Mouse (Mus musculus) naive thymus-derived CD4-positive, alpha-beta T cell, adult 2 months (primary cell): ENCODE data around the gene Zfp58.
"Not testable (repeated sequence)": the region's sequence is repeated elsewhere in the genome, so short reads cannot be mapped to it uniquely, and the experiment has no call there.

ENCODE experiments used
- DNase-seq: peaks from one replicate; pipeline ENCODE4 v3.0.0-alpha.2; 2011; ENCODE audit warnings: low read depth

The Zfp58 gene

GRCm38 (mm10) chr13:67500084-67500719 is at the start of gene Zfp58:
Zfp58 (minus strand) TSS chr13:67500555.
- DNase-seq = peak; percentile 85

DNA sequence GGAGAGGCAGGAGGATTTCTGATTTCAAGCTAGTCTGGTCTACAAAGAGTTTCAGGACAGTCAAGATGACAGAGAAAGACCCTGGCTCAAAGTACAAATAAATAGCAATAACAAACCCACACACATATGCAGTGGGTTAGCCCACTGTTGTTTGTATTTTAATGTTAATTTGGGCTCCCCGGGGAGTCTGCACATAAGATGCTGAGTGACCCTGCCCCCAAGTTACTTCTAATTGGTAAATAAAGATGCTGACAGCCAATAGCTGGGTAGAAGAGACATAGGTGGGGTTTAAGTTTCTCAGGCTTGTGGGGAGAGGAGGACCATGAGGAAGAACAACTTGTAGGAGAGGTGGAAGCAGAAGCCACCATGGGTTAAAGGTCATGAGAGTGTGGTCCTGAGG is 45.6 kb upstream of the Zfp58 start:
- DNase-seq = no peak

- DNase-seq = no peak
Observed at GRCm38 (mm10) chr13:67527049-67527730, 26.8 kb upstream of the Zfp58 start.

DNA sequence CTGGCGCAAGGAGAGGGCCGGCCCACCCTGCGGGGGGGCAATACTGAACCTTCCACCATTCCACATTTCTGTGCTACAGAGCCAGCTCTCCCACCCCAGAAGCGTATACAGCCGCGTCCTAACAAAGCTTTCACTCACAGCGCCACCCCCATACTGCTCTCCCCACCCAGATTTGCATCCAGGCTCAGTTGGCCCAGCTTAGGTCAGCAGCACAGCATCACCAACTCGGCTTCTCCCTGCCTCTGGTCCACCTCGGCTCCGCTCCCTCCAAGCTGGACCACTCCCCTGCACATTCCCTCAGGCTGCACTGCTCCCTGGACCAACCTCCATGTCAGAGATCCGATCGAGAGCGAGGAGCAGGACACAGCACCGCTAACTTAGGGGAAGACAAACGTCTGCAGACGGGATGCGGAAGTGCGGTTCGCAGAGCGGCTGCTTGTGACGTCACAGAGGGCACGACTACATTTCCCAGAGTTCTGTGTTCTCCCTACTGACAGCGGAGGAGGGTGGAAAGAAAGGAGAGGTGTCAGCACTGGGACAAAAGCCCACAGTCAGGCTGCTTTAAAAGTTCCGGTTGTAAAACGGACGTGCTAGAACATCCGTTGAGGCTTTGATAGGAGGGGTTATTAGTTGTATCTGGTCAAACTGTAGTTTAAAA is 25.5 kb upstream of the Zfp58 start, which contains the start of the genes Gm26965 and Zfp87:
Gene Gm26965, minus strand, starts transcription at position 399 of the 658 bp plus-strand sequence.
Gene Zfp87, minus strand, starts transcription at position 425 of the 658 bp plus-strand sequence.
- peak; percentile 95 for DNase-seq

DNA sequence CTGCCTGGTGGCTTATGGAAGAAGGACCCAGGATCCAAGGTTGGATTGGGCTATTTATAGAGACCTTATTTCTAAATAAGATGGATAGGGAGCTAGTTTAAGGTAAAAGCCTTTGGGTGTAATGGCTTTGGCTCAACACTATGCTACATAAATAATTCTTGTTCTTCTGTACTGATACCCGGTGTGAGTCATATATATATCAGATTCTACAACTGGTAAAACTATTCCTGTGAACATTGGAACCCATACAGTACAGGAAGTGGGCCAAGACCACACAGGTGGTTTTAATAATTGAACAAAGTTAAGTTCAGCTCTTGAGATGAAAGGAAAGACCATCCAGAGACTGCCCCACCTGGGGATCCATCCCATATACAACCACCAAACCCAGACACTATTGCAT is 553 bp upstream of the Zfp58 start:
- no peak for DNase-seq

GRCm38 (mm10) chr13:67495631-67496030 is 4.7 kb downstream of the Zfp58 start:
- DNase-seq = no peak

DNA sequence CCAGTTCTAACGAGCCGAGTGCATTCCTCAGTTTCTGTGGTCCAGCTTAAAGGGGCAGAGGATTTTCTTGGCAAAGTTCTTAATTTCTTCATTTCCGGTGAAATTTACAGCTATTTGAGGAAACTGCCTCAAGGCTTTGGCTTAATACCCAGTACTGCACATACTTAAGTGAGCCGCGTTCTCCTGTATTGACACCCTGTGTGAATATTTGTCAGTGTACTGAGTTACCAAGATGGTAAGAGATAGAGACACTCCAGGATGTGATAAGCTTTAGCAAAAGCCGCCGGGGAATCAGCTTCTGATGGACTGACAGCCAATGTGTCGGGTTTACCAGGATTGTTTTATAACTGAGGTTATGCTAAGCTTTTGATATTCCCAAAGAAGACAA is 15.9 kb downstream of the Zfp58 start:
- no peak for DNase-seq

DNA sequence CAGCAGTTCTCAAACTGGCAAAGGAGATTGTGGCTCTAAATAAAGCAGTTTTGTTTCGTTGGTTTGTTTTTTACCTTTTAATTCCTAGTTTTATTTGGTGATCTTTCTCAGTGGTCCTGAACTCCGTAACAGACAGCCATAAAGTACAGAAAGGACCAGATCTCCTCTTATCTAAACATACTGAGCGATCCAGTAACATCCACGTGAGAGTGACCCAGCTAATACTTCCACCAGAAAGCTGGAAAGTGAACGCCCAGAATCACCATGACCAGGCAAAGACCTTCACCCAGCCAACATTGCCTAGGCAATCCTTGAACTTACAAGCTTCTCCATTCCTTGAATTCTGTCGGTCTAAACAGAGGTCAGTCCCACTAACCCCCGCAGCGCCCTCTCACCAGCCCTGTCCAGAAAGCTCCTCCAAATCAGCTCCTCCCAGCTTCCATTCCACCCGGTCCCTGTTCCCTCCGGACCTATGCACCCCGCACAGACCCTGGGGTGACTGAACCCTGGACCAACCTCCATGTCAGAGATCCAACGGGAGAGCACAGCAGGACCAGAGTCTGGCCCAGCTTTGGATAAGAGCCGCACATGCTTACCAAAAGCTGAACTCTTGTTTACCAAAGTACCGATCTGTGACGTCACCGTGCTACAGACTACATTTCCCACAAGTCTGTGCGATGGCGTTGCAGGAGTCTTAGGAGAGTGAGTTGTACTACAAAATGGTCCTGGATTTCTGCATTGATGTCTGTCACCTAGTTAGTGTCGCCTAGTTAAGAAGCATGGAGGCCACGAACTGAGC is 16.5 kb downstream of the Zfp58 start, which contains the start of gene Zfp874b:
Gene Zfp874b, minus strand, starts transcription at position 634 of the 799 bp plus-strand sequence.
- DNase-seq = peak; percentile 93

DNA sequence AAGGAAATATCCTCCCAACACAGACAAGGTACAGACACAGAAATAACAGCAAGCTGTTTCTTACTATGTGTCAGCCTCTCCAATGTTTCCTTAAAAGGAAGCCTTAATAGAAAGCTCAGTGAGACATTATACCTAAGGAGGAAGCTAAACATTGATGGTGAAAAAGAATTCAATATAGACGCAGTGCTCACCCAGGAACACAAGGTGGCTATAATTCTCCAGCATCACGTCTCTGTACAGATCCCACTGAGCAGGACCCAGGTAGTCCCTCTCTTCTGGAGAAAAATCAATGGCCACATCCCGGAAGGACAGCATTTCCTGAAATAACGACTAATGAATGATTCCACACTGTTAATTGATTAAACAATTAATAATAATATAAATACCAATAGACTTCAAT is 18.8 kb downstream of the Zfp58 start:
- peak; percentile 14 for DNase-seq

GRCm38 (mm10) chr13:67469274-67469673 is 31.1 kb downstream of the Zfp58 start:
- no peak for DNase-seq

DNA sequence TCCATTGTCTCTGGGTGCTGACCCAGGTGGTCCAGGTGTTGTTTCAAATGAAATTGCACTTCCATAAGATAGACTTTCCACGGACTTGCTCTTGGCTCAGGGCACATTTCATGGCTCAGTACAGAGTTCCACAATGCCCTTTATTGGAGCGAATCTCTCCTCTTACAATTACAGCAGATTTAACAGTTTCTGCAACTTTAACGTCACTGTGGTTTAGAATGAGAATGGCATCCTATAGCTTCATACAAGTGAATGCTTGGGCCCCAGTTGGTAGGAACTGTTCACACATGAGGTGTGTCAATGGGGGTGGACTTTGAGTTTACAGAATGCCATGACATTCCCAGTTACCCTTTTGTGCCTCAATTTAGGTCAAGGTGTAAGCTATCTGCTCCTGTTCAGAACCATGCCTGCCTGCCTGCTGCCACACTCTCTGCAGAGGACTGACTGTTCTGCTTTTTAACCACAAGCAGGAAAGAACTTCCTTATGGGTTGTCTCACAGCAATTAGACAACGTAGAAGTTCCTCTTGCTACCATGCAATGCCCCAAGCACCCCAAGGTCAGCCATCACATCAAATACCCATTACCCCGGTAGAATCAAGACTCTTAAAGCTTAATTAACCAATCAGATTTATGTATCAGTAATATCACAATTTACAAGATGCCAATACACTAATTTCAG is 36.7 kb downstream of the Zfp58 start:
- not testable (repeated sequence) for DNase-seq

DNA sequence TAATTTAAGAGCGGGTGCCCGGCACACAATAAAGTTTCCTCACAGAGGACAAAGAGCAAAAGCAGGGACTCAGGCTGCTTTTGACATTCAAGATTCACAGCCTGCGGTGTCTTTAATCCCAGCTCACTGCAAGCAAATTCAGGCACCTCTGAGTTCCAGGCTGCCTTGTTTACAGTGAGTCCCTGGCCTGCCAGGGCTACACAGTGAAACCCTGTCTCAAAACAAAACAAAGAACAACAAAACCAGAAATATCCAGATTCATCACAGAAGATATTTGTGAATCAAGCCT is 48.4 kb downstream of the Zfp58 start:
- no peak for DNase-seq

DNA sequence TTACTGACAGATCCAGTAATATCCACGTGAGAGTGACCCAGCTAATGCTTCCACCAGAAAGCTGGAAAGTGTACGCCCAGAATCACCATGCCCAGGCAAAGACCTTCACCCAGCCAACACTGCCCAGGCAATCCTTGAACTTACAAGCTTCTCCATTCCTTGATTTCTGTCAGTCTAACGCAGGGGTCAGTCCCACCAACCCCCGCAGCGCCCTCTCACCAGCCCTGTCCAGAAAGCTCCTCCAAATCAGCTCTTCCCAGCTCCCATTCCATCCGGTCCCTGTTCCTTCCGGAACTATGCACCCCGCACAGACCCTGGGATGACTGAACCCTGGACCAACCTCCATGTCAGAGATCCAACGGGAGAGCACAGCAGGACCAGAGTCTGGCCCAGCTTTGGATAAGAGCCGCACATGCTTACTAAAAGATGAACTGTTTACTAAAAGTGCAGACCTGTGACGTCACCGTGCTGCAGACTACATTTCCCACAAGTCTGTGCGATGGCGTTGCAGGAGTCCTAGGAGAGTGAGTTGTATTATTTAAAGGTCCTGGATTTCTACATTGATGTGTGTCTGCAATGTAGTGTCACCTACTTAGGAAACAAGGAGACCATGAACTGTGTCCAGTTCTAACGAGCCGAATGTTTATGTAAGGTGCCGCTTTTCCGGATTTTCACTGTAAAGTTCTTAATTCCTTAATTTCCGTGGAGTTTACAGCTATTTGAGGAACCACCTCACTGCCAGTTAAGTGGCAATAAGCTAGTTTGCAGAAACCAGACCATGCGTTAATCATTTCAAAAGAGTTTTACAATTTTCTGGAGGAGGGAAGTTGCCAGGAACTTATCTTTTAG is 49.0 kb downstream of the Zfp58 start, which contains the start of gene Zfp874a:
Gene Zfp874a, minus strand, starts transcription at position 453 of the 849 bp plus-strand sequence.
- DNase-seq = peak; percentile 89
